Mouse (Mus musculus) hindbrain, embryonic 16.5 days (tissue): Measurements from ENCODE around the gene Chmp1a. TPM values are rescaled to one million over a fixed set of nuclear protein-coding genes. Genes with fewer than 3 reads are reported as not detected.

Experiments
- ATAC-seq: fragments of 200-750 bp; cut with Nextera tagmentation; 2 replicates; pipeline ENCODE4 v1.8.0; 2017; ENCODE audit warnings: moderate TSS enrichment, moderate library complexity
- H3K27ac ChIP-seq: fragments of 300-500 bp; sonication (generic); 2 replicates; pipeline ENCODE4 v1.5.1; 2014; ENCODE audit warnings: low read depth, mild to moderate bottlenecking, control low read depth, low read length, moderate library complexity
- H3K27me3 ChIP-seq: fragments of 300-500 bp; sonication (generic); replicated peaks from 2 replicates; pipeline ENCODE4 v1.6.1; 2014; ENCODE audit warnings: low read length; ENCODE audit not compliant: control insufficient read depth, insufficient read depth
- H3K36me3 ChIP-seq: fragments of 300-500 bp; sonication (generic); 2 replicates; pipeline ENCODE4 v1.6.1; 2014; ENCODE audit warnings: mild to moderate bottlenecking, low read length, moderate library complexity, mixed read lengths; ENCODE audit not compliant: control insufficient read depth, insufficient read depth
- H3K4me1 ChIP-seq: fragments of 300-500 bp; sonication (generic); 2 replicates; pipeline ENCODE4 v1.6.1; 2014; ENCODE audit warnings: low read depth, low read length; ENCODE audit not compliant: control insufficient read depth, insufficient read depth
- H3K4me2 ChIP-seq: fragments of 300-500 bp; sonication (generic); 2 replicates; pipeline ENCODE4 v1.6.1; 2014; ENCODE audit warnings: mild to moderate bottlenecking, low read length, control low read depth, moderate library complexity
- H3K4me3 ChIP-seq: fragments of 300-500 bp; sonication (generic); 2 replicates; pipeline ENCODE4 v1.5.1; 2014; ENCODE audit warnings: mild to moderate bottlenecking, low read length, control low read depth, moderate library complexity
- H3K9ac ChIP-seq: fragments of 300-500 bp; sonication (generic); 2 replicates; pipeline ENCODE4 v1.6.1; 2014; ENCODE audit warnings: low read depth, mild to moderate bottlenecking, control low read depth, low read length, moderate library complexity
- H3K9me3 ChIP-seq: fragments of 300-500 bp; sonication (generic); 2 replicates; pipeline ENCODE4 v1.6.1; 2014; ENCODE audit warnings: mild to moderate bottlenecking, low read length, moderate library complexity; ENCODE audit not compliant: control insufficient read depth
- WGBS: fragments of 180-500 bp; shearing (Covaris S2); extraction: QIAGEN DNeasy Blood & Tissue Kit; methylation state at CpG from one replicate; pipeline ENCODE4 v1.1.7; 2014; 5-methylcytosine and 5-hydroxymethylcytosine counted together
- polyA plus RNA-seq: library from polyadenylated mRNA; unstranded; fragments of >200 nt; fragmentation: Nextera tagmentation; extraction: Ambion mirVana; gene quantifications from 2 replicates; pipeline ENCODE4 v1.2.1, GENCODE M21; 2015

Chmp1a gene
- polyA plus RNA-seq, 1 experiment from 2014 or later: 224 TPM

GRCm38 (mm10) chr8:123190678-123191077 is 21.9 kb downstream of the Chmp1a start:
- WGBS: 3% methylated on average over 9 of the region's 9 CpGs
- H3K36me3 ChIP-seq: no peaks in the 10 kb centered on the region
- H3K27ac ChIP-seq: no peak overlapping the region
- H3K4me1 ChIP-seq: no peaks in the 10 kb centered on the region; the same call in 1 of the 2 replicates
- H3K9ac ChIP-seq: no peak overlapping the region
- H3K27me3 ChIP-seq: no peaks in the 10 kb centered on the region
- H3K4me3 ChIP-seq: no peak overlapping the region
- H3K4me2 ChIP-seq: peak overlapping the region; percentile 37
- H3K9me3 ChIP-seq: no peaks in the 10 kb centered on the region
- no peak for ATAC-seq

- no peak overlapping the region for H3K27ac ChIP-seq
- ATAC-seq: no peak
- H3K27me3 ChIP-seq: no peaks in the 10 kb centered on the region
- WGBS: 76% methylated on average over 7 of the region's 7 CpGs
- H3K9ac ChIP-seq: no peak overlapping the region
- H3K4me2 ChIP-seq: no peak overlapping the region
- no peaks in the 10 kb centered on the region; the same call in 1 of the 2 replicates for H3K4me1 ChIP-seq
- H3K4me3 ChIP-seq: no peak overlapping the region
- H3K36me3 ChIP-seq: no peaks in the 10 kb centered on the region
- H3K9me3 ChIP-seq: no peaks in the 10 kb centered on the region
Measured at GRCm38 (mm10) chr8:123188841-123189240, 23.7 kb downstream of the Chmp1a start.

- Histone ChIP-seq H3K4me1 (no peaks in the 10 kb centered on the region; the same call in 1 of the 2 replicates), H3K4me2 (no peak overlapping the region), H3K9me3 (no peaks in the 10 kb centered on the region), H3K36me3 (no peaks in the 10 kb centered on the region), H3K27me3 (no peaks in the 10 kb centered on the region), H3K9ac (no peak overlapping the region), H3K27ac (no peak overlapping the region), H3K4me3 (no peak overlapping the region)
- no peak for ATAC-seq
- WGBS: 83% methylated on average over 2 of the region's 2 CpGs
Measured at GRCm38 (mm10) chr8:123188006-123188405, 24.6 kb downstream of the Chmp1a start.

DNA sequence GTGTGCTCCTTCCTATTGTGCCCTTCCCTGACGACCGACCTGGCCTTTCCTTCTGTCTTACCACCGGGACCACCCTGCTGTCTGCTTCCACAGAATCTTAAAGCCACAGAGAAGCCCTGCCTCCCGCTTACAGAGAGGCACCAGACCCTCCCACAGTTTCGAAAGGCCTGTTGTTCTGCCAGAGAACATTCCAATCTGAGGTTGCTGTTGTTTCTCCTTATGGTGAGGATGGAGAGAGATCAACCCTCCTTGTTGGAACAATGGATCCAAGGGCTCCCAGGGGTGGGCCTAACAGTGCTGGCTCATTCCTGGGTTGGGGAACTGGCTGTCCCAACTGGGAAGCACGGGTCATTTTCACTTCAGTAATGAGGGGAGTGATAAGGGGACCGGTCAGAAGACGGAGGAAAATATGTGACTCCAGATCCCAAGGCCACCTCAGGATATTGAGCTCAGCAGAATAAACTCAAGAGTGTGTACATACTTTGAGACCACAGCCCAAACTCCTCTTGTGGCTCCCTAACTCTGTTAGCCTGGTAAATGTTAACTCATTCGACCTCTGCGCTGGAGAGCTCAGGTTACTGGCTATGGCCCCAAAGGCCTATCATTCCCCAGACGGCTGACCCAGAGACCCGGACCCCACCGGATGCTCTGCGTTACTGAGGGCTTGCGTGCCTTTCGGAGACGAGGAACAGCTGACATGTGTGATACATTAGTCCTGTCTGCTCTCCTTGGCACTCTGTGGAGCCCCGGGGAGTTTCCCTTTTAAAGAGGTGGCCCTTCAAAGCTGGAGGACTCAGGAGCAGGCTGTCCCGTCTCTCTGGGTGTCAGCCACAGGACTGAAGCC is 26.8 kb downstream of the Chmp1a start, which contains the start of gene Dpep1:
TSS of gene Dpep1 (plus strand) at position 677 of the 844 bp plus-strand sequence.
- H3K9ac ChIP-seq: no peak within 1 kb of the TSS
- no peak within 1 kb of the TSS for H3K4me3 ChIP-seq
- no peak for ATAC-seq
- no peak within 1 kb of the TSS for H3K27ac ChIP-seq
- 54% methylated on average over 19 of the region's 19 CpGs for WGBS
- no peaks in the 10 kb centered on the region for H3K36me3 ChIP-seq
- H3K9me3 ChIP-seq: no peaks in the 10 kb centered on the region
- no peak within 1 kb of the TSS for H3K4me2 ChIP-seq
- no peaks in the 10 kb centered on the region; the same call in 1 of the 2 replicates for H3K4me1 ChIP-seq
- no peaks in the 10 kb centered on the region for H3K27me3 ChIP-seq

GRCm38 (mm10) chr8:123181391-123181790 is 31.2 kb downstream of the Chmp1a start:
- Histone ChIP-seq H3K36me3 (no peaks in the 10 kb centered on the region), H3K4me2 (no peak overlapping the region), H3K27me3 (no peaks in the 10 kb centered on the region), H3K4me3 (no peak overlapping the region), H3K9me3 (peaks cover 7% of the 10 kb centered on the region; the same call in 1 of the 2 replicates), H3K27ac (no peak overlapping the region), H3K9ac (no peak overlapping the region), H3K4me1 (no peaks in the 10 kb centered on the region)
- 60% methylated on average over 3 of the region's 3 CpGs for WGBS
- no peak for ATAC-seq

DNA sequence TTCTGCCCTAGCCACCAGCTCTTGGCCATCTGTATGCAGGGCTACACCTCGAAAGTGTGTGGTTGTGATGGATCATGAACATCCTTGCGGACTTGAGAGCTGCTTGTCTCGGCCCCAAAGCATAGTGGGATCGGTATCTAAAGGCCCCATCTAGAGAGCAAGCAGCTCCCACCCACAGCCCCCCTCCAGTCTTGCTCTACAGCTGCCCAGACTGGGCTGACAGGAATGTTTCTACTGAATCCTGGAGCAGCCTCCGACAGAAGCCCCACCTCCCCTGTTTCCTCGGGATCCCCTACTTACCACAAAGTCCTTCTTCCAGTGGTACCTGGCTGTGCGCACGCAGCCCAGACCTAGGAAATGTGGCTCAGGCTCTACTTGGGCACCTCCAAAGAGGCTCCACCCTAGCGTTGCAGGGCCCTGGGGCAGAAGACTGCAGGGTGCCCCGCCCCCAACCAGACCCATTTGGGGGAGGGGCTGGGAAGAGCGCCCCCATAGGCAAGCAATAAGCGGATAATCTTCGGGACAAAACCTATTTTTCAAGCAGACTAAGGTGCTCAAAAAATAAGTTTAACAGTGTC is 54.6 kb downstream of the Chmp1a start, which contains the start of gene Sult5a1:
TSS of gene Sult5a1 (minus strand) at position 428 of the 578 bp plus-strand sequence.
- no peak for ATAC-seq
- H3K27ac ChIP-seq: no peak within 1 kb of the TSS
- 39% methylated on average over 13 of the region's 13 CpGs for WGBS
- H3K4me2 ChIP-seq: peak within 1 kb of the TSS; percentile 25
- no peaks in the 10 kb centered on the region for H3K36me3 ChIP-seq
- H3K9me3 ChIP-seq: no peaks in the 10 kb centered on the region
- H3K4me1 ChIP-seq: no peaks in the 10 kb centered on the region; the same call in 1 of the 2 replicates
- no peaks in the 10 kb centered on the region for H3K27me3 ChIP-seq
- H3K9ac ChIP-seq: no peak within 1 kb of the TSS
- no peak within 1 kb of the TSS for H3K4me3 ChIP-seq

DNA sequence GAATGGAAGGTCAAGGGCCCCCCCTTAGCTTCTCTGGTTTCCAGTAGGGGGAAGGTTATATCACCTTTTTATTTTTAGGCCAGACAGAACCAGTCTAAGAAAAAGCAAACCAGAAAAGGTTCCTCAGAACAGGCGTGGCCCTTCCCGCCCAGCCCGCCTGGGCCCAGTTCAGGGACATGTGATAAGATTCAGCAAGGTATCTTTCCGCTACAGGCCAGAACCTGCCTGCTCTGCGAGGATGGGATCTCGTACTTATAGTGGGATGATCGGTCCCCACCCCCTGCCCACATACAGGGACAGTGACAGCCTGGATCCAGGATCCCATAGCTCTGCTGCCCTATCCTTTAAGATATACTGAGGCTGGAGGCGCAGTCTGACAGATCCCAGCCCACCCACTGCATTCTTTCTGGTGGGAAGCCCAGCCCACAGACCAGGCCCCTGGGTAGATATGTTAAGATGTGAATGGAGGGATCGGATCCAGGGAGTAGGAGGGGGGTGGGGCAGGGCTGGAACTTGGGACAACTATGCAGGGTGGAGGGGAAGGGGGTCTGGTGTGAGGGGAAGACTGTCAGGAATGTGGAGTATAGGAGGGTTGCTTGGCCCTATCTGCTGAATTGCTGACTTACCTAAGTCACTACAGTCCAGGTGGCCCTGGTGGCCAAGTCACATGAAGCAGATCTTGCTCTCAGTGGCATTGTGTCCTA is 56.3 kb downstream of the Chmp1a start:
- no peaks in the 10 kb centered on the region; the same call in 1 of the 2 replicates for H3K4me1 ChIP-seq
- H3K9ac ChIP-seq: no peak overlapping the region
- no peak overlapping the region for H3K4me3 ChIP-seq
- WGBS: 86% methylated on average over 9 of the region's 9 CpGs
- H3K4me2 ChIP-seq: no peak overlapping the region
- no peaks in the 10 kb centered on the region for H3K9me3 ChIP-seq
- H3K27me3 ChIP-seq: no peaks in the 10 kb centered on the region
- no peak for ATAC-seq
- H3K27ac ChIP-seq: no peak overlapping the region
- H3K36me3 ChIP-seq: no peaks in the 10 kb centered on the region

DNA sequence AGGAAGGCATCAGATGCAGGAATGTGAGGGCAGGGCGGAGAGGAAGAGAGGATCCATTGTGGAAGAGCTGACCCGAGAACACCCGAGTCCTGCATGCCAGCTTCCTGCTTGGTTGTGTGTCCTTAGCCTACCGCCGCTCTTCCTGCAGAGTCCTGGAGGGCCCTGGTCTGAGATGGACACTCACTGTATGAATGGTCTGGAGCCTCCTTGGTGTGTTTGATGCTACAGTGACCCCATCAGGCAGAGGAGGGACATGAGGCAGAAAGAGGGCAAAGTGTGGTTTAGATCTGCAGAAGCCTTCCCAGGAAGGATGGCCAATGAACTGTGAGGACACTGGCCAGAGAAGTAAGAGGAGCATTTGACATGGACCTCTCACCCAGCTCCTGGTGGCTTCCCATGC is 57.4 kb downstream of the Chmp1a start:
- WGBS: 81% methylated on average over 5 of the region's 5 CpGs
- Histone ChIP-seq H3K4me2 (no peak overlapping the region), H3K27ac (no peak overlapping the region), H3K4me1 (no peaks in the 10 kb centered on the region; the same call in 1 of the 2 replicates), H3K9me3 (no peaks in the 10 kb centered on the region), H3K36me3 (no peaks in the 10 kb centered on the region), H3K9ac (no peak overlapping the region), H3K4me3 (no peak overlapping the region), H3K27me3 (no peaks in the 10 kb centered on the region)
- ATAC-seq: no peak
